Mouse (Mus musculus) small intestine, adult 2 months (tissue): ENCODE measurements around the gene Szt2.

Experiments
- CTCF ChIP-seq: fragments of 200-500 bp; IDR thresholded peaks from 2 replicates; pipeline ENCODE4 v1.5.1; 2012; ENCODE audit warnings: low read depth, mild to moderate bottlenecking, control low read depth, inconsistent platforms, low read length, moderate library complexity, mixed read lengths; ENCODE audit not compliant: insufficient replicate concordance, insufficient read length; ENCODE audit errors: extremely low read depth
- POLR2A ChIP-seq: fragments of 200-500 bp; IDR thresholded peaks from 2 replicates; pipeline ENCODE4 v1.6.1; 2012; ENCODE audit warnings: low read depth, mild to moderate bottlenecking, control low read depth, inconsistent platforms, low read length, moderate library complexity

DNA sequence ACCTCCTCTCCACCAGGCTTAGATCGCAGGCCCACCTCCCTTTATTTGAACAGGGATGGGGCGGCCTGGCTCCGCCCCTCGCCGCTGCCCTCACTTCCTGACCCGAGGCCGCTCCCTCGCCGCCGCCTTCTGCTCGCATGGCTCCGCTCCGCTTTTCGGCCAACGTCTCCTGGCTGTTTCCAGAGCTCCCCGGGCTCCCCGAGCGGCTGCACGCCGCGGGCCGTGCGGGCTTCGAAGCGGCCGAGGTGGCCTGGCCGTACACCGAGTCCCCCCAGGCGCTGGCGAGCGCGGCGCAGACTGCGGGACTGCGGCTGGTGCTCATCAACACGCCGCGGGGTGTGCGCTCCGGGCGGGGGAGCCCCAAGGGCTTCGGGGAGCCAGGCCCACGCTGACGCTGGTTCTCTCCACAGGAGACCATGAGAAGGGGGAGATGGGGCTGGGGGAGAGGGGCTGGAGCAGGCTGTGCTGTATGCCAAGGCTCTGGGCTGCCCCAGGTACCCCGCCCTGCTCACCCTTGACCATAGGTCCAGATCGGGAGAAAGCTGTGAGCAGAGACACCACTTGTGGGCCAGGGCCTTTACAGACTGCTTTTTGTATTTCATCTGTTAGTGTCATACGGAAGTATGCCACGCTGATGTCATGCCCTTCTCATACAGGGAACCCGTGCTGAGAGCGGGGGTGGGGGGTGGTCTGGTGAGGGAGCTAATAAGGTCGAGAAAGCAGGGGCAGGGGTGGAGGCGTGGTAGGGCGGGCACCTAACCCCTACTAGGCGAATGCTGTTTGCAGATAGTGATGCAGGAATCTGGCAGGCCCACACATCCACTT lies 49.0 kb downstream of the Szt2 start:
- peak; percentile 67 for TF ChIP-seq POLR2A
- TF ChIP-seq CTCF, result no peak
